Mouse (Mus musculus) gastrocnemius, postnatal 25 days (tissue): ENCODE measurements around the gene Tgfbr1. TPM values are rescaled to one million over a fixed set of nuclear protein-coding genes. Genes with fewer than 3 reads are reported as not detected.

Experiments used
- DNase-seq: peaks from one replicate; pipeline ENCODE4 v3.0.0; 2022
- total RNA-seq, 2 experiments: library from RNA; stranded (reverse); gene quantifications; 1 replicate in 1 of 2; 2 replicates in 1 of 2; pipeline ENCODE4 v1.2.3; 2021

Gene Tgfbr1
- total RNA-seq, 2 experiments from 2014 or later: 16.7 to 18.5 TPM

DNA sequence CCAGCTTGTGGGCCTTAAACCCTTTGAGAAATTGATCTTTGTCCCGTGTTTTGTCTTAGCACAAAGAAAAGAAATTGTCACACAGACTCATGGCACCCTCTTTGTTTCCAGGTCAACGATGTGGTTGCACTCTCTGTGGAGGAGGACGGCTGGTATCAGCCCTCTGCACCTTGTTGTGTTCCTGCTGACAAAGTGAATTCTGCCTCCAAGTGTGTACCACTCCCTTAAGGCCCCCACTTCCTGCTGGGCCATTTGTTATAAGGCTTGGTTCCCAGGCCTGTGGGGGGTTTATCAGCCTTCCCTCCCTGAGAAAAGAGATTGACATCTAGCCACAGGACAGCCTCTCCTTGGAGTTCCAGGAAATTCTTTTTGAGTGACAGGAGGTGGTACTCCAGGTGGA is 69.2 kb downstream of the Tgfbr1 start:
- DNase-seq: no peak

DNA sequence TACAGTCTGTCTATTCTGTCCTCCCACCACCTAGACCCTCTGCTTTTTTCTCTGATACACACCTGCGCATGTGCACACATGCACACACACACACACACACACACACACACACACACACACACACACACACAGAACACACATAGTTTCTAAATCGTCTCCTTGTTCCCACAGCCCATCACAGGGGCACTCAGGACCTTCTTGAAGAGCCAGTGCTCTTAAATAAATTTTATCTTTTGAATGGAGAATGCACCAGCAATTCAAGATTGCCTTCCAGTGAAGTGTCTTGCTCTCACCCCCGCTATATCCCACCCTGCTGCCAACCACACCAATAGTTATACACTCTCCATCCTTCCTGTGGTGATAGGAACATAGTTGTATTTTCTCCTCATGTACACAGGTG is 69.9 kb downstream of the Tgfbr1 start:
- no peak for DNase-seq

DNA sequence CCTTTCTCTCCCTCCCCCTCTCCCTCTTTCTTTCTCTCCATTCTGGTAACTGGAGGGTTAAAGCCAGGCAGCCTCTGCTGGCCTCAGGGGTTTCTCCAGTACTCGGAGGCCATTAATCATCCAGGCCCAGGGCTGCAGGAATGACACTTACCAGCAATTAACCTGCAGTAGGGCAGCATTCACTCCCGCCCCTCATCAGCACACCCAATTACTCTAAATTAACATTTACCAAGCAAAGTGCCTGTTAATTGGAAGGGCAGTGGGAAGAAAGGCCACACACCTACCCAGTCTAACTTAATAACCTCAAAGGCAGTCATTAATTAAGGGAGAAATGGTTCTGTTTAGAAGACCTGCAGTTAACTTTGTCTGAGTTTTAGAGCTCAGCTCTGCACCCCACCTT is 71.4 kb downstream of the Tgfbr1 start:
- DNase-seq: no peak

GRCm38 (mm10) chr4:47425247-47425830 is 72.3 kb downstream of the Tgfbr1 start:
- no peak for DNase-seq

DNA sequence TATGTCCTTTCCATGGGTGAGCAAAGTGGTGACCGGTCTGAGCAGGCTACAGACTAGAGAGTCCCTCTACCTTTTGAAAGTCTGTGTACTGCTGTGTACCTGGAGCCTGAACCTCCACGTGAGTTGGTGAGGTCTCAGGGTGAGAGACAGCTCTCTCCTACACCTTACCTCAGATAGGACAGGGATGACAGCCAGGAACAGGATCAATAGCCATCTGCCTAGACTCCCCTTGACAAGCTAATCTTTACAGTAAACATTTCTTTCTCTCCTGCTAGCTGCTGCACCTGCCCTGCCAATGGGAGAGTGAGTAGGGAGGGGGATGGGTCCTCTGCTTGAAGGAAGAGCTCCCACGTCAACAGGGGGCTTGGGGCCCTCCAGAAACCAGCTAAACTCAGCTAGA is 74.6 kb downstream of the Tgfbr1 start:
- DNase-seq: no peak

- no peak for DNase-seq
Observed at GRCm38 (mm10) chr4:47430557-47430956, 77.5 kb downstream of the Tgfbr1 start.

DNA sequence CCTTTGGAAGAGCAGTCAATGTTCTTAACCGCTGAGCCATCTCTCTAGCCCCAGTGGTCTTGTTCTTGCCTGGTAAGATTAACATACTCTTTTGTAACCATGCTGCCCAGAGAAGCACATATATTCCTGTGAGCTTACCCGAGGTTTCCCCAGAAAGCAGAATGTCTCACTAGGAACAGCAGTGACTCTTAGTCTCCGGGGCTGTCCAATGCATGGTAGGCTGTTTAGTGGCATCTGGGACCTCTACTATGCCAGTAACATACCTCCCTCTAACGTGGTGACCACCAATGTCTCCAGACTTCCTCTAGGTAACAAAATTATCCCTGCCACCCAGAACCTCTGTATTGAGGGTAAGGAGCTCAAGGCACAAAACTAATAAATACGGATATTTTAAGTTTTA is 78.1 kb downstream of the Tgfbr1 start:
- no peak for DNase-seq

- no peak for DNase-seq
Observed at GRCm38 (mm10) chr4:47432766-47433165, 79.7 kb downstream of the Tgfbr1 start.

- DNase-seq: no peak
Observed at GRCm38 (mm10) chr4:47435131-47435530, 82.1 kb downstream of the Tgfbr1 start.

- no peak for DNase-seq
Observed at GRCm38 (mm10) chr4:47435566-47436360, 82.7 kb downstream of the Tgfbr1 start.

DNA sequence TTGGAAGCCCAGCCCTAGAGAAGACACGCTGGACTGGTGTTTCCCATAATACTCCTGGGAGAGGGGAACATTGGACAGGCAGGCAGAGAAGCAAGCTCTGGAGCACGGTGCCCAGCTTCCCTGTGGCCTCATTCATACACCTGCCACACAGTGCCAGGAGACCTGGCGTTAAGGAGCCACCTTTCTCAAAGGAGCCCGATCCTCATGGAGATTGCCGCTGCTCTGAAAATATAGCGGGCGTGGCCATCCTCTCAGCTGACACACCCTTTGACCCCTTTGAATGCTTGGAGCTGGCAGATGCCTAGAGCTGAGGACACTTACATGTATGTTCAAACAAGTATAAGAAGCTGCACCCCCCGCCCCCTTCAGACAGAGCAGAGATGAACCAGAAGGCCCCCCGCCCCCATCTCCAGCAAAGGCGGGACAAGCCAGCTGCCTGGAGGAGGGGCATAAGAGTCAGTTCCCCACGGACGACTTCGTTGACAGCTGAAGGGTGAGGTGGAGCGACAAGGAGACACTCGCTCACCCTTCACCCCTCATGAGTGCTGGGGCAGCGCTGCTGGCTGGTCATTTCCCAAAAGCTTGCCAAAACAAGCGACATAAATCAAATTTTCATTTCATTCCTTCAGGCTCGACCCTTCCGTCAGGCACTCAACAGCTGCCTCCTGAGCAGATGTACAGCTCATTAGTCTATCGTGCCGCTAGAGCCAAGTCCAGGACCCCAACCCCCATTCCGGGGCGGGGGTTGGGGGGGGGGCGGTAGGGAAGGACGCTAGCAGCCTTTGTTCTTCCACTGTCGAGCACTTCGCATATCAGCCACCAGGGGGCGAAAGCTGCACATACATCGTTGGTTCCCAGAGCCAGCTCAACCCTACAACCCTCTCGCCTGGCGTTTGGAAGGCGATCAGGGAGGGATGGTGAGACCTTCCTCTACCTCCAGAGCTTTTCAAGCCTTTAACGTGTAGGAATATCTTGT is 84.6 kb downstream of the Tgfbr1 start:
- peak; percentile 67 for DNase-seq

GRCm38 (mm10) chr4:47438956-47439355 is 85.9 kb downstream of the Tgfbr1 start:
- no peak for DNase-seq

DNA sequence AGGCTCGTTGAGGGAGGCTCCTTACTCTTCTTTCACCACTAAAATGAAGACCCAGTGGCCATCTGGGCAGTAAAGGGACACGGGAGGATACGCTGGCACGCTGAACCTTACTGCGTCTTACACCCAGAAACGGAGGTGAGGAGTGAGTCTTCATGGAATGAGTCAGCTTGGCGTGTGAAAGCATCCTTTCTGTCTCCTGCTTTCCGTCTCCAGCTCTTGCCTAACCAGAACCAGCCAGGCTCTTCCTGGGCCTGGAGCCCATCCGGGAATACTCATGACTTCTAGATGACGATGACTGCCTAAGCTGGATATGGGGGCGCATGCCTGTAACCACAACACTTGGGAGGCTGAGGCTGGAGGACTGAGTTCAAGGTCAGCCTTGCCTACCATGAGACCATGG is 87.9 kb downstream of the Tgfbr1 start:
- DNase-seq: no peak

DNA sequence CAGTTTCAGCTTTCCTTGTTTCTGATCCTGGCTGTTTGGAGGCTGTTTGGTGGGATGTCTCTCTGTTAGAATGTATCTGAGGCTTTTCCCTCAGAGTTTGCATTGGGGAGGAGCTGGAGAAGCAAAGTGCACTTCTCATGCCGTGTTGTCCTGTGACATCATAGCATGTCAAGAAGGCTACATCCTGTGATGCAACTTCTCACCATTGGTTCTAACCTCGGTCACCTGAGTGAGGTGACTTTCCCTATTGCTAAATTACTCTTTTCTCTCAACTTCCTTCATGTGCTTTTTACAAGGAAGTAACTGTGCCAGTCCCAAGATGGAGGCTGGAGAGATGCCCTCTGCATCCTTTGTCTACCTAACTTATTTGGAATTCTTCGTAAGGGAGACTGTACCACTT is 95.5 kb downstream of the Tgfbr1 start:
- no peak for DNase-seq

DNA sequence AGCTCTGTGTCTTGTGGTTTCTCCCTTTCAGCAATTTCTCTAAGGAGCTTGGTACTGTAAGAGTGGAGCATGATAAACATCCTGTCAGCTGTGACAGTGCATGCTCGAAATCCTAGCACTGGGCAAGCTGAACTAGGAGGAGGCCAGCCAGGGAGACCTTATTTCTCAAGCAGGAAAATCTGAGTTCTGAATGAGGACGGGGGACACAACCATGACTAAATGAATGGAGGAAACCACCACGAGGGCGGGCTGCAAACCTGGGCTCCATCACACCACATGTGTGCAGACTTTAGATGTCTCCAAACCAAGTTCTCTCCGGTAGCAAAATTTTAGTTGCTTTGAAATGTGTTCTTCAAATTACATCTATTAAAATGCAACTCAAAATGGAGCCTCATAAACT is 96.1 kb downstream of the Tgfbr1 start:
- no peak for DNase-seq

- no peak for DNase-seq
Observed at GRCm38 (mm10) chr4:47449586-47450522, 96.8 kb downstream of the Tgfbr1 start.

Other genes with a start within 250 kb of the Tgfbr1 start
- gene Col15a1, start 145.1 kb upstream of the Tgfbr1 start, total RNA-seq: 10 to 100 TPM; 64.7 to 68.2 TPM
- gene Alg2, start 121.1 kb downstream of the Tgfbr1 start, total RNA-seq: 1 to 10 TPM; 9.3 to 9.6 TPM
- gene Sec61b, start 121.4 kb downstream of the Tgfbr1 start, total RNA-seq: 10 to 100 TPM; 37.4 to 39.0 TPM